Mouse (Mus musculus): ENCODE measurements around the gene Lcp2. TPM values are rescaled to one million over a fixed set of nuclear protein-coding genes. Genes with fewer than 3 reads are reported as not detected.

The Lcp2 gene
- total and polyA plus RNA-seq, 3 experiments: 55.7 to 70.0 (median 66.4) TPM

GRCm38 (mm10) chr11:34001938-34002592 lies 44.7 kb upstream of the Lcp2 start (continued):
- TF ChIP-seq ZC3H11A (IDR thresholded peaks at IDR 0.05; ENCODE audit: low read depth, low read length) (peak; percentile 78), UBTF (IDR thresholded peaks at IDR 0.05; ENCODE audit: borderline replicate concordance, insufficient read depth, low read depth, low read length) (no peak), POLR2A (IDR thresholded peaks at IDR 0.05; ENCODE audit: control insufficient read depth in 1 of 2, insufficient read depth in 1 of 2, low read depth in 1 of 2, low read length in 2 of 2, poor library complexity in 1 of 2) (no peak), POLR2AphosphoS2 (IDR thresholded peaks at IDR 0.05; ENCODE audit: low read length) (no peak)

GRCm38 (mm10) chr11:34002593-34002965 lies 44.1 kb upstream of the Lcp2 start:
- Histone ChIP-seq H3K9me3 (replicated peaks; ENCODE audit: insufficient read depth, low read length) (no peaks in the 10 kb centered on the region), H3K27ac (ENCODE audit: control insufficient read depth, low read depth, low read length) (no peak overlapping the region), H3K36me3 (ENCODE audit: control insufficient read depth in 1 of 2, insufficient read depth in 2 of 2, low read length in 2 of 2) (peaks cover 0 to 20% of the 10 kb centered on the region in 2 experiments; a peak in 2 of 4 replicates), H3K27me3 (ENCODE audit: control insufficient read depth in 1 of 2, insufficient read depth in 2 of 2, low read length in 2 of 2) (no peaks in the 10 kb centered on the region), H3K79me2 (ENCODE audit: control insufficient read depth, insufficient read depth, low read length, poor library complexity) (no peaks in the 10 kb centered on the region), H3K4me1 (ENCODE audit: control insufficient read depth in 1 of 2, insufficient read depth in 2 of 2, low read length in 2 of 2) (peaks cover 11 to 25% of the 10 kb centered on the region in 2 experiments), H3K4me3 (ENCODE audit: control insufficient read depth in 1 of 2, insufficient read depth in 1 of 2, low read depth in 2 of 2, low read length in 2 of 2) (no peak overlapping the region), H3K9ac (ENCODE audit: control insufficient read depth, low read depth, low read length, poor library complexity, severe bottlenecking) (peak overlapping the region; percentile 9; the same call in 1 of the 2 replicates)
- TF ChIP-seq CTCF (IDR thresholded peaks at IDR 0.05 in 2 of 3, conservative IDR thresholded peaks at IDR 0.05 in 1 of 3; ENCODE audit: control insufficient read depth in 1 of 3, insufficient read depth in 1 of 3, low read depth in 2 of 3, low read length in 3 of 3, poor library complexity in 1 of 3, severe bottlenecking in 1 of 3) (no peak), ZNF384 (IDR thresholded peaks at IDR 0.05; ENCODE audit: low read depth, low read length) (no peak), MYC (IDR thresholded peaks at IDR 0.05; ENCODE audit: low read depth, low read length) (no peak), MXI1 (IDR thresholded peaks at IDR 0.05; ENCODE audit: low read depth, low read length) (no peak), POLR2A (IDR thresholded peaks at IDR 0.05; ENCODE audit: control insufficient read depth in 1 of 2, insufficient read depth in 1 of 2, low read depth in 1 of 2, low read length in 2 of 2, poor library complexity in 1 of 2) (no peak), POLR2AphosphoS5 (IDR thresholded peaks at IDR 0.05; ENCODE audit: borderline replicate concordance, low read depth, low read length) (no peak)
- no peak for DNase-seq (ENCODE audit: low read depth, low spot score)

GRCm38 (mm10) chr11:34007616-34008015 lies 39.1 kb upstream of the Lcp2 start:
- no peaks in the 10 kb centered on the region for H3K27me3 ChIP-seq (ENCODE audit: control insufficient read depth in 1 of 2, insufficient read depth in 2 of 2, low read length in 2 of 2)
- H3K36me3 ChIP-seq (ENCODE audit: control insufficient read depth in 1 of 2, insufficient read depth in 2 of 2, low read length in 2 of 2): peaks cover 0 to 40% of the 10 kb centered on the region in 2 experiments; a peak in 2 of 4 replicates
- no peaks in the 10 kb centered on the region for H3K9me3 ChIP-seq (replicated peaks; ENCODE audit: insufficient read depth, low read length)
- peak overlapping the region; percentile 3 to 39; a peak in 3 of 4 replicates for H3K4me3 ChIP-seq (ENCODE audit: control insufficient read depth in 1 of 2, insufficient read depth in 1 of 2, low read depth in 2 of 2, low read length in 2 of 2)
- H3K9ac ChIP-seq (ENCODE audit: control insufficient read depth, low read depth, low read length, poor library complexity, severe bottlenecking): peak overlapping the region; percentile 80
- H3K4me1 ChIP-seq (ENCODE audit: control insufficient read depth in 1 of 2, insufficient read depth in 2 of 2, low read length in 2 of 2): peaks cover 35 to 42% of the 10 kb centered on the region in 2 experiments
- no peaks in the 10 kb centered on the region; the same call in 1 of the 2 replicates for H3K79me2 ChIP-seq (ENCODE audit: control insufficient read depth, insufficient read depth, low read length, poor library complexity)
- peak; percentile 37; the same call in 1 of the 2 replicates for TF ChIP-seq TBP (IDR thresholded peaks at IDR 0.05; ENCODE audit: low read depth, low read length)
- TF ChIP-seq EP300 (IDR thresholded peaks at IDR 0.05; ENCODE audit: low read depth in 1 of 2, low read length in 2 of 2): no peak
- H3K27ac ChIP-seq (ENCODE audit: control insufficient read depth, low read depth, low read length): peak overlapping the region; percentile 97
- peak; percentile 70 for DNase-seq (ENCODE audit: low read depth, low spot score)
